Mouse (Mus musculus) CH12F3 (cell line): ENCODE data around the gene Pkn3.

Experiments used
- in situ Hi-C: fragments of 300-500 bp; cut with MboI; formaldehyde crosslinking; loops from 2 replicates; pipeline ENCODE4 v1.14.3; 2020; ENCODE audit warnings: low sequenced_read_pairs

Pkn3 gene

GRCm38 (mm10) chr2:30062249-30063093 is 15.0 kb upstream of the Pkn3 start:
- in situ Hi-C loops, result no loop called here

DNA sequence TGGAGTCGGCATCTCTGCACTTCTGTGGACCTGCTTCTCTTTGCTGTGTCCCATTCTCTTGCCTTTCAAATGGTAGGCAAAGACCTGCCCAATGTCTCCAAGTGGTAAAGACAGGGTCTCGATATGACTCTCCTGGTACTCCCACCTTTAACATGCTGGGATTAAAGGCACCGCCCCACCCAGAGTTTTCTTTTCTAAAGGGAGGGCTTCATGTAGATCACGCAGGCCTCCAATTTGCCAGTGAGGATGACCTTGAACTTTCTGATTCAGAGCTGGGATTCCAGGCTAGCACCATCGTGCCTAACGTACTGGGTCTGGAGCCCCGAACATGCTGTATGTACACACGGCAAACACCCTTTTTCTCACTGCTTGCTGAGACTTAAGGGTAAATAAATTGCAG is 14.2 kb upstream of the Pkn3 start:
- in situ Hi-C loops, result no loop called here

DNA sequence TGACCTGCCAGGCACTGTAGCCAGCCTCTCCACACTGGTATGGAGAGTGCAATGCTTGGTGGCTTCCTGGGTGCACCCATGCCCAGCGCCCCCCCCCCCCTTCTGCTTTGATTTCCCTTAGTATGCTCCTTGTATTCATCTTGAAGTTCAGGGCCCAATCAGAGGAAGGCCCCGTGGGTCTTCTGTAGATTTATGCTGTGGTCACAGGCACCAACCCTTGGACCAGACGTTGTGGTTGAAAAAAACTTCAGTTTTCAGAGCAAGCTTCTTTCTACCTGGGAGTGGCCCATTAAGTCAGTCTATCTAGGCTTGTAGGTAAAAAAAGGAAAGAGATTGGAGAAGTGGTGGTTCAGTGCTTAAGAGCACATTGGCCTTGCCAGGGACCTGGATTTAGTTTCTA is 13.7 kb upstream of the Pkn3 start:
- in situ Hi-C loops, result no loop called here

GRCm38 (mm10) chr2:30064298-30064697 is 13.2 kb upstream of the Pkn3 start:
- in situ Hi-C loops, result no loop called here

- in situ Hi-C loops, result no loop called here
These were observed 11.2 kb upstream of the Pkn3 start for GRCm38 (mm10) chr2:30066046-30066901.

- in situ Hi-C loops, result no loop called here
These were observed 10.2 kb upstream of the Pkn3 start for GRCm38 (mm10) chr2:30067031-30067888.

- in situ Hi-C loops, result no loop called here
These were observed 9.5 kb upstream of the Pkn3 start for GRCm38 (mm10) chr2:30067962-30068361.

DNA sequence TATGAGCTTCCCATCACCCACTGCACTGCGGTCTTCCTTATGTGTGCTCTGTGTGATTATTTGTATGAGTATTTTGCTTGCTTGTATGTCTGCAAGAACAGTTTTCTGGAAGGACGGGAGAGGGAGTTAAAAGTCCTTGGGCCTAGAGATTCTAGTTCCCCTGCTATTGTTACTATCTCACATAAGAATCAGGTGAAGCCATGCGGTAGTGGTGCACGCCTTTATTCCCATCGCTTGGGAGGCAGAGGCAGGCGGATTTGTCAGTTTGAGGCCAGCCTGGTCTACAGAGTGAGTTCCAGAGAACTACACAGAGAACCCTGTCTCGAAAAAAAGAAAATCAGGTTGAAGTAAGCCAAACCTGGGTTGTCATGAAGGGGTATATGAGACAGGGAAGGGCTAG is 4.6 kb upstream of the Pkn3 start:
- in situ Hi-C loops, result no loop called here

DNA sequence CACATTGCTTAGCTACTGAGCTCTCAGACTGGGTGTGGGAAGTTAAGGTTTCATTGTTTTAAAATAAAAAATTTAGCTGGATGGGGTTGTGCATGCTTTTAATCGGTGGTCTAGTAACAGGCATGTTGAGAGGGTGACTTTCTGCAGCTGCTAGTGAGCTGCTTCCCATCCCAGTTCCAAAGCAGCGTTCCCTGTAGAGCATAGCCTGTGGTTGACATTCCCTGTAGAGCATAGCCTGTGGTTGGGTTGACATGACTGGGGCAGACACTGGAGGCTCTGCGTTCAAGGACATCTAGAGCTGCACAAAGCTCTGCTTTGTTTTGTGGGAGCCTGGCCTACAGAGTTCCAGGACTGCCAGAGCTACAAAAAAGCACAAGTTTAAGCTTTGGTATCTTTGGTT is 4.2 kb upstream of the Pkn3 start:
- in situ Hi-C loops, result no loop called here

DNA sequence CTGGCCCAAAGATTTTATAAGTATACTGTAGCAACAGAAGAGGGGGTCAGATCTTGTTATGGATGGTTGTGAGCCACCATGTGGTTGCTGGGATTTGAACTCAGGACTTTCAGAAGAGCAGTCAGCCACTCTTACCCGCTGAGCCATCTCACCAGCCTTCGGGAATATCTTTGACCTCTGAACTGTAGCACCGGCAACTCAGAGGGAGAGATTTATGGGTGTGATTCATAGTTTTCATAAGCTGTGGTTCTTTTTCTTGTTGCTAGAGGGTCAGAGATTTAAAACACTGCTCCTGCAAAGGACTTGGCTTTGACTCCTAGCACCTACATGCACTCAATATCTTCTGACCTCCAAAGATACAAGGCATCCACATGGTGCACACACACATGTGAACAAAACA is 1.9 kb upstream of the Pkn3 start:
- in situ Hi-C loops, result no loop called here

DNA sequence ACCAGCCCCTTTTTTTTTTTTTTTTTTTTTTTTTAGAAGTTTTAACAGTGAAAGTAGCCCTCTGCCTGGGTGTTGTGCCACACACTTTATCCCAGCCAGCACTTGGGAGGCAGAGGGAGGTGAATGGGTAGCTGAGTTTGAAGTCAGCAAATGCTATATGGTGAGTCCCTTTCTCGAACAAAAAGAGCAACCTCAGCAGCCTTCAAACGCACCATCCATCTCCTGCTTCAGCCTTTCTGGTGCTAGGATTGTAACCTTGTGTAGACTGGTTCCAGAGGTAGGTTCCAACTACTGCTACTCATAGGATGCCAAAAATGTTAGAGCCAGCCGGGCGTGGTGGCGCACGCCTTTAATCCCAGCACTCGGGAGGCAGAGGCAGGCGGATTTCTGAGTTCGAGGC is 1.0 kb upstream of the Pkn3 start:
- in situ Hi-C loops, result no loop called here

GRCm38 (mm10) chr2:30076959-30077358 is 525 bp upstream of the Pkn3 start:
- in situ Hi-C loops, result no loop called here

GRCm38 (mm10) chr2:30078349-30078712 is 847 bp downstream of the Pkn3 start:
- in situ Hi-C loops, result no loop called here

DNA sequence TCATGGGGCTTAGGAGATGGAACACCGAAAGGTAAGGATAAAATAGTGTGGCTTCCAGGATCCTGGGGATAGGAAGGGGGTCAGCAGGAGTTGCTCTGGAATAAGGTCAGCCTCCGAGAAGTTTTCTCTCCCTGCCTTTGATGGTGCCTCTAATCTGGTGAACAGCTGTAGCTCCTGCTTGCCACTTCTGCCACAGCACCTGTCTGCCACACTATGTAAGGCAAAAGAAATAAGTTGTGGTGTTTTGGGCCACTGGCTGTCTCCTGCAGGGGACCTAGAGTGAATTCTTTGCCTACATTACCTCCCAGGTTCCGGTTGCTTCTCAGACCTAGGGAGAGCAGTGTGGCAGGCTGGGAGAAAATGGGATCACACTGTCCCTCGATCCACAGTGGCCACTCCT is 1.3 kb downstream of the Pkn3 start:
- in situ Hi-C loops, result no loop called here

DNA sequence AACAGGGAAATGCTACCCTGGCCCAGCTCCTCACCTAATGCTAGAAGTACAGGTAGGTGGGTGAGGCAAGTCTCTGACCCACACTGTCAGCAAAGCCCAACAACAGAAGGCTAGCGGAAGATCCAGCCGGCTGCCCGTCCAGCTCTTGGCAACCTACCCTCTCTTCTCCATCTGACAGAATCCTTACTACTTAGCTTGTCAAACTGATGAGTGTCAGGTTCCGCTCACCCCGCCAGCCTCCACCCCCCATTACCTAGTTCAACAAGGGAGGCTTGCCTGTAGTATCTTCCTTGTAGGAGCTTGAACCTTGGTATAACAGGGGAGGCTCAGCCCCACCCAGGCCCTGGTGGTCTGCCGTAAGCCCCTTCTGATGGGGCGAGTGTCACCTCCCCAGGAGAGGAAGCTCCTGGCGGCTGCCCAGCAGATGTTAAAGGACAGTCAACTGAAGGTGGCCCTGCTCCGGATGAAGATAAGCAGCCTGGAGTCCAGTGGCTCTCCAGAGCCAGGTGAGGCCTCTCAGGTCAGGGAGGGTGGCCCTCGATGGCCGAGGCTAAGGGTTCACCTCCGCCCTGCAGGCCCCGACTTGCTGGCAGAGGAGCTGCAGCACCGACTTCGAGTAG is 2.8 kb downstream of the Pkn3 start:
- in situ Hi-C loops, result no loop called here

DNA sequence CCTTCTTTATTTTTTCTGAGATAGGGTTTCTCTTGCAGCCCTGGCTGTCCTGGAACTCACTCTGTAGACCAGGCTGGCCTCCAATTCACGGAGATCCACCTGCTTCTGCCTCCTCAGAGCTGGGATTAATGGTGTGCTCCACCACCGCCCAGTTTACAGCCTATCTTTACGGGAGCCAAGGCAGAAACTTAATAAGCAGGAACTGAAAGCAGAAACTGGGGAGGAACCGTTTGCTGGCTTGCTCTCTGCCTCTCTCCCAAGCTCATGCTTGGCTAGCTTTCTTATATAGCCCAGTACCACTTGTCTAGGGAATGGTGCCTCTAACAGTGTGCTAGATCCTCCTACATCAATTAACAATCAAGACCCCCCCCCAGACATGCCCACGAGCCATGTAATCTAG is 6.6 kb downstream of the Pkn3 start:
- in situ Hi-C loops, result no loop called here

GRCm38 (mm10) chr2:30084632-30085031 is 7.1 kb downstream of the Pkn3 start:
- in situ Hi-C loops, result no loop called here

- in situ Hi-C loops, result no loop called here
These were observed 9.8 kb downstream of the Pkn3 start for GRCm38 (mm10) chr2:30087310-30087709.

- in situ Hi-C loops, result no loop called here
These were observed 14.0 kb downstream of the Pkn3 start for GRCm38 (mm10) chr2:30091521-30091920.

GRCm38 (mm10) chr2:30092280-30092918 is 14.9 kb downstream of the Pkn3 start:
- in situ Hi-C loops, result no loop called here
